Mouse (Mus musculus): ENCODE results near the gene Anp32a.
A peak's percentile ranks its signal among the peaks of the same experiment; 100 is the strongest.

DNA sequence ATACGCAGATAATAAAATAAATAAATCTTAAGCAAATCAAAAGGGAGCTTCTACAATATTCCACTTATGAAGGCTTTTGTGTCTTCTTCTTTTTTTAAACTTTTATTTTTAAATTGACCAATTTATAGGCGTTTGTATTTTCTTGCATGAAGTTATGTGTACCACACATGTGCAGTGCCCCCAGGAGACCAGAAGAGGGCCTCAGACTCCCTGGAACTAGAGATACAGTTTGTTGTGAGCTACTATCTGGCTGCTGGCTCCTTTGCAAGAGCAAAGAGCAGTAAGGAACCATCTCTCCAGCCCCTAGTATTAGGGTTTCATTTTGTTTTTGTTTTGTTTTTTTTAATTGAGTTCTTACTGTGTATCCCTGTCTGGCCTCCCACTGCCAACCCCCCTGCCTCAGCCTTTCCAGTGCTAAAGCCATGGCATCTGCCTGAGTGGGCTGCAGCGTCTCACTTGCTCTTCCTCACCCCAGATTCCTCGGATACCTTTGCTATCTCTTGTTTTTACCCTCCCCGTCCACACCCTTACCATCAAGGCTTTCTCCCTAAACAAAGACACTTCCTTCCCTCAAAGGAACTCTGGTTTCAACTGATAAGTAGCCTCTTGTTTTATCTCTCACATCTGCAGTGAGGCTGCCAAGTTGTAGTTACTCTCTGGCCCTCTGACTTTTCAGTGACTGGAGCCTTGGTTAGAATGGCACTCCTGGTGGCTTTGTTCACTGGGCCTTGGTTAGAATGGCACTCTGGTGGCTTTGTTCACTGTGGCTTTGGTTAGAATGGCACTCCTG, 66.5 kb downstream of the Anp32a start:
- TF ChIP-seq CTCF (IDR thresholded peaks at IDR 0.05; ENCODE audit: low read depth, low read length) (peak; percentile 5; the same call in 1 of the 2 replicates), POLR2A (IDR thresholded peaks at IDR 0.05; ENCODE audit: extremely low read depth, insufficient read depth, low read length) (no peak)

All from liver, adult 2 months (tissue).